Mouse (Mus musculus): ENCODE measurements around the gene Sptlc3.

Gene Sptlc3

GRCm38 (mm10) chr2:139493836-139494235 lies at the start of gene Sptlc3:
Gene Sptlc3, plus strand, starts transcription at chr2:139493913.
- DNase-seq (ENCODE audit: low spot score), result no peak

- no peak for DNase-seq (ENCODE audit: low spot score)
These were observed 26.0 kb upstream of the Sptlc3 start for GRCm38 (mm10) chr2:139467726-139468125.

GRCm38 (mm10) chr2:139488708-139489107 lies 5.0 kb upstream of the Sptlc3 start:
- DNase-seq (ENCODE audit: low spot score), result no peak

- no peak for DNase-seq (ENCODE audit: low spot score)
These were observed 916 bp downstream of the Sptlc3 start for GRCm38 (mm10) chr2:139494629-139495028.

- no peak for DNase-seq (ENCODE audit: low spot score)
These were observed 68.3 kb downstream of the Sptlc3 start for GRCm38 (mm10) chr2:139561966-139562505.

- no peak for DNase-seq (ENCODE audit: low spot score)
These were observed 85.6 kb downstream of the Sptlc3 start for GRCm38 (mm10) chr2:139579280-139579679.

- DNase-seq (ENCODE audit: low spot score), result no peak
These were observed 89.1 kb downstream of the Sptlc3 start for GRCm38 (mm10) chr2:139582766-139583165.

GRCm38 (mm10) chr2:139587660-139588200 lies 94.0 kb downstream of the Sptlc3 start:
- no peak for DNase-seq (ENCODE audit: low spot score)

- peak; percentile 79 for DNase-seq (ENCODE audit: low spot score)
These were observed 96.2 kb downstream of the Sptlc3 start for GRCm38 (mm10) chr2:139589905-139590304.

- DNase-seq (ENCODE audit: low spot score), result no peak
These were observed 97.4 kb downstream of the Sptlc3 start for GRCm38 (mm10) chr2:139590888-139591698.

GRCm38 (mm10) chr2:139592109-139592508 lies 98.4 kb downstream of the Sptlc3 start:
- no peak for DNase-seq (ENCODE audit: low spot score)

- DNase-seq (ENCODE audit: low spot score), result no peak
These were observed 103.5 kb downstream of the Sptlc3 start for GRCm38 (mm10) chr2:139597229-139597628.

GRCm38 (mm10) chr2:139601543-139602194 lies 108.0 kb downstream of the Sptlc3 start:
- no peak for DNase-seq (ENCODE audit: low spot score)

- no peak for DNase-seq (ENCODE audit: low spot score)
These were observed 114.5 kb downstream of the Sptlc3 start for GRCm38 (mm10) chr2:139608167-139608566.

GRCm38 (mm10) chr2:139608810-139609209 lies 115.1 kb downstream of the Sptlc3 start:
- DNase-seq (ENCODE audit: low spot score), result no peak

- DNase-seq (ENCODE audit: low spot score), result no peak
These were observed 115.5 kb downstream of the Sptlc3 start for GRCm38 (mm10) chr2:139609231-139609630.

GRCm38 (mm10) chr2:139609662-139610291 lies 116.1 kb downstream of the Sptlc3 start:
- no peak for DNase-seq (ENCODE audit: low spot score)

GRCm38 (mm10) chr2:139612410-139613107 lies 118.8 kb downstream of the Sptlc3 start:
- DNase-seq (ENCODE audit: low spot score), result no peak

- DNase-seq (ENCODE audit: low spot score), result no peak
These were observed 132.8 kb downstream of the Sptlc3 start for GRCm38 (mm10) chr2:139626496-139626895.

GRCm38 (mm10) chr2:139628731-139629130 lies 135.0 kb downstream of the Sptlc3 start:
- no peak for DNase-seq (ENCODE audit: low spot score)

- DNase-seq (ENCODE audit: low spot score), result no peak
These were observed 135.9 kb downstream of the Sptlc3 start for GRCm38 (mm10) chr2:139629653-139630052.

- no peak for DNase-seq (ENCODE audit: low spot score)
These were observed 140.8 kb downstream of the Sptlc3 start for GRCm38 (mm10) chr2:139634506-139634905.
